Mouse (Mus musculus) neural tube, embryonic 12.5 days (tissue): ENCODE measurements at regions not wholly inside any gene's neighbourhood (a gene's known extent, or its start where the extent isn't known, plus 50 kb on each side); places are given as distances from the start of the nearest gene placed in this dataset.

Experiments
- ATAC-seq: fragments of 200-750 bp; cut with Nextera tagmentation; 2 replicates; pipeline ENCODE4 v1.8.0; 2017; ENCODE audit warnings: low read depth, mild to moderate bottlenecking, moderate TSS enrichment, moderate library complexity; ENCODE audit not compliant: low FRiP score
- H3K27ac ChIP-seq: fragments of 300-500 bp; sonication (generic); 2 replicates; pipeline ENCODE4 v1.5.1; 2016
- H3K27me3 ChIP-seq: fragments of 300-500 bp; sonication (generic); replicated peaks from 2 replicates; pipeline ENCODE4 v1.6.1; 2016; ENCODE audit warnings: mild to moderate bottlenecking
- H3K36me3 ChIP-seq: fragments of 300-500 bp; sonication (generic); 2 replicates; pipeline ENCODE4 v1.6.1; 2016; ENCODE audit warnings: mild to moderate bottlenecking
- H3K4me1 ChIP-seq: fragments of 300-500 bp; sonication (generic); 2 replicates; pipeline ENCODE4 v1.6.1; 2016
- H3K4me2 ChIP-seq: fragments of 300-500 bp; sonication (generic); replicated peaks from 2 replicates; pipeline ENCODE4 v1.6.1; 2016; ENCODE audit warnings: mild to moderate bottlenecking
- H3K4me3 ChIP-seq: fragments of 300-500 bp; sonication (generic); 2 replicates; pipeline ENCODE4 v1.5.1; 2016
- H3K9ac ChIP-seq: fragments of 300-500 bp; sonication (generic); 2 replicates; pipeline ENCODE4 v1.6.1; 2016; ENCODE audit warnings: mild to moderate bottlenecking
- H3K9me3 ChIP-seq: fragments of 300-500 bp; sonication (generic); 2 replicates; pipeline ENCODE4 v1.6.1; 2016; ENCODE audit warnings: mild to moderate bottlenecking
- WGBS: fragments of 180-500 bp; shearing (Covaris S2); methylation state at CpG from one replicate; pipeline ENCODE4 v1.1.7; 2016; 5-methylcytosine and 5-hydroxymethylcytosine counted together

- H3K27ac ChIP-seq, result no peak overlapping the region
- H3K4me2 ChIP-seq, result no peak overlapping the region
- H3K9ac ChIP-seq, result no peak overlapping the region
- no peak overlapping the region for H3K4me3 ChIP-seq
- H3K9me3 ChIP-seq, result no peaks in the 10 kb centered on the region
- H3K27me3 ChIP-seq, result no peaks in the 10 kb centered on the region
- no peak for ATAC-seq
- no peaks in the 10 kb centered on the region for H3K4me1 ChIP-seq
- no peaks in the 10 kb centered on the region for H3K36me3 ChIP-seq
- WGBS, result 85% methylated on average over 7 of the region's 7 CpGs
These were observed 228.8 kb downstream of the Abcc12 start for GRCm38 (mm10) chr8:86351545-86352190.

- Histone ChIP-seq H3K36me3 (no peaks in the 10 kb centered on the region), H3K4me3 (no peak overlapping the region), H3K4me1 (no peaks in the 10 kb centered on the region), H3K4me2 (no peak overlapping the region), H3K27ac (no peak overlapping the region), H3K27me3 (no peaks in the 10 kb centered on the region), H3K9ac (no peak overlapping the region), H3K9me3 (no peaks in the 10 kb centered on the region)
- WGBS, result 67% methylated on average over 2 of the region's 2 CpGs
- ATAC-seq, result no peak
These were observed 230.4 kb downstream of the Abcc12 start for GRCm38 (mm10) chr8:86350128-86350527.

GRCm38 (mm10) chr8:86342016-86342684, 238.3 kb downstream of the Abcc12 start:
- Histone ChIP-seq H3K4me1 (no peaks in the 10 kb centered on the region), H3K27ac (no peak overlapping the region), H3K9ac (no peak overlapping the region), H3K27me3 (no peaks in the 10 kb centered on the region), H3K36me3 (no peaks in the 10 kb centered on the region), H3K9me3 (no peaks in the 10 kb centered on the region), H3K4me2 (no peak overlapping the region), H3K4me3 (no peak overlapping the region)
- no peak for ATAC-seq
- WGBS, result 74% methylated on average over 8 of the region's 8 CpGs

GRCm38 (mm10) chr8:86338574-86339264, 241.8 kb downstream of the Abcc12 start:
- H3K36me3 ChIP-seq, result no peaks in the 10 kb centered on the region
- H3K27ac ChIP-seq, result no peak overlapping the region
- no peaks in the 10 kb centered on the region for H3K27me3 ChIP-seq
- no peaks in the 10 kb centered on the region for H3K4me1 ChIP-seq
- no peak overlapping the region for H3K4me2 ChIP-seq
- H3K9me3 ChIP-seq, result no peaks in the 10 kb centered on the region
- ATAC-seq, result no peak
- H3K9ac ChIP-seq, result no peak overlapping the region
- WGBS, result 85% methylated on average over 18 of the region's 18 CpGs
- no peak overlapping the region for H3K4me3 ChIP-seq

- WGBS, result 81% methylated on average over 6 of the region's 6 CpGs
- no peak for ATAC-seq
- no peaks in the 10 kb centered on the region for H3K9me3 ChIP-seq
- H3K27ac ChIP-seq, result no peak overlapping the region
- peaks cover 5% of the 10 kb centered on the region for H3K4me1 ChIP-seq
- no peaks in the 10 kb centered on the region for H3K27me3 ChIP-seq
- H3K9ac ChIP-seq, result no peak overlapping the region
- H3K4me2 ChIP-seq, result no peak overlapping the region
- no peak overlapping the region for H3K4me3 ChIP-seq
- H3K36me3 ChIP-seq, result no peaks in the 10 kb centered on the region
These were observed 249.1 kb downstream of the Abcc12 start for GRCm38 (mm10) chr8:86331383-86331782.

- Histone ChIP-seq H3K9ac (no peak overlapping the region), H3K4me2 (no peak overlapping the region), H3K9me3 (no peaks in the 10 kb centered on the region), H3K27ac (no peak overlapping the region), H3K4me3 (no peak overlapping the region), H3K27me3 (no peaks in the 10 kb centered on the region), H3K4me1 (peaks cover 14% of the 10 kb centered on the region), H3K36me3 (no peaks in the 10 kb centered on the region)
- 35% methylated on average over 7 of the region's 7 CpGs for WGBS
- ATAC-seq, result no peak
These were observed 251.9 kb downstream of the Abcc12 start for GRCm38 (mm10) chr8:86328626-86329025.

- peaks cover 14% of the 10 kb centered on the region for H3K4me1 ChIP-seq
- no peak for ATAC-seq
- H3K27me3 ChIP-seq, result no peaks in the 10 kb centered on the region
- H3K4me2 ChIP-seq, result no peak overlapping the region
- no peak overlapping the region for H3K4me3 ChIP-seq
- H3K9me3 ChIP-seq, result no peaks in the 10 kb centered on the region
- H3K36me3 ChIP-seq, result no peaks in the 10 kb centered on the region
- no peak overlapping the region for H3K9ac ChIP-seq
- no peak overlapping the region for H3K27ac ChIP-seq
- WGBS, result 74% methylated on average over 3 of the region's 3 CpGs
These were observed 252.5 kb downstream of the Abcc12 start for GRCm38 (mm10) chr8:86327982-86328381.

- Histone ChIP-seq H3K9me3 (no peaks in the 10 kb centered on the region), H3K27me3 (no peaks in the 10 kb centered on the region), H3K27ac (peak overlapping the region; percentile 43; the same call in 1 of the 2 replicates), H3K9ac (no peak overlapping the region), H3K4me1 (peaks cover 14% of the 10 kb centered on the region), H3K4me2 (no peak overlapping the region), H3K4me3 (no peak overlapping the region), H3K36me3 (no peaks in the 10 kb centered on the region)
- 50% methylated on average over 7 of the region's 7 CpGs for WGBS
- no peak for ATAC-seq
These were observed 255.4 kb downstream of the Abcc12 start for GRCm38 (mm10) chr8:86325040-86325439.

- Histone ChIP-seq H3K27me3 (no peaks in the 10 kb centered on the region), H3K36me3 (no peaks in the 10 kb centered on the region), H3K4me3 (no peak overlapping the region), H3K27ac (peak overlapping the region; percentile 43; the same call in 1 of the 2 replicates), H3K4me1 (peaks cover 14% of the 10 kb centered on the region), H3K4me2 (no peak overlapping the region), H3K9me3 (no peaks in the 10 kb centered on the region), H3K9ac (no peak overlapping the region)
- WGBS, result 66% methylated on average over 4 of the region's 4 CpGs
- ATAC-seq, result no peak
These were observed 255.9 kb downstream of the Abcc12 start for GRCm38 (mm10) chr8:86324542-86324941.

- ATAC-seq, result no peak
- 74% methylated on average over 2 of the region's 2 CpGs for WGBS
- no peak overlapping the region for H3K27ac ChIP-seq
- H3K27me3 ChIP-seq, result no peaks in the 10 kb centered on the region
- H3K4me2 ChIP-seq, result no peak overlapping the region
- peaks cover 14% of the 10 kb centered on the region for H3K4me1 ChIP-seq
- H3K9me3 ChIP-seq, result no peaks in the 10 kb centered on the region
- H3K36me3 ChIP-seq, result no peaks in the 10 kb centered on the region
- H3K9ac ChIP-seq, result no peak overlapping the region
- no peak overlapping the region for H3K4me3 ChIP-seq
These were observed 256.7 kb downstream of the Abcc12 start for GRCm38 (mm10) chr8:86323823-86324222.

GRCm38 (mm10) chr8:86322494-86322893, 258.0 kb downstream of the Abcc12 start:
- no peaks in the 10 kb centered on the region for H3K36me3 ChIP-seq
- ATAC-seq, result no peak
- no peak overlapping the region for H3K4me3 ChIP-seq
- no peak overlapping the region for H3K9ac ChIP-seq
- WGBS, result 63% methylated on average over 1 of the region's 1 CpGs
- no peak overlapping the region for H3K27ac ChIP-seq
- no peaks in the 10 kb centered on the region for H3K9me3 ChIP-seq
- peaks cover 10% of the 10 kb centered on the region for H3K4me1 ChIP-seq
- H3K27me3 ChIP-seq, result no peaks in the 10 kb centered on the region
- no peak overlapping the region for H3K4me2 ChIP-seq

GRCm38 (mm10) chr8:86320938-86321337, 259.5 kb downstream of the Abcc12 start:
- no peak overlapping the region for H3K4me2 ChIP-seq
- no peak overlapping the region for H3K4me3 ChIP-seq
- peaks cover 10% of the 10 kb centered on the region for H3K4me1 ChIP-seq

More at GRCm38 (mm10) chr8:86320938-86321337, 259.5 kb downstream of the Abcc12 start:
- 90% methylated on average over 3 of the region's 3 CpGs for WGBS
- H3K27ac ChIP-seq, result no peak overlapping the region
- H3K36me3 ChIP-seq, result no peaks in the 10 kb centered on the region
- no peaks in the 10 kb centered on the region for H3K27me3 ChIP-seq
- no peak overlapping the region for H3K9ac ChIP-seq
- no peak for ATAC-seq
- H3K9me3 ChIP-seq, result no peaks in the 10 kb centered on the region
